Mouse (Mus musculus) MEL (cell line): ENCODE data around the gene Mobp. TPM values are rescaled to one million over a fixed set of nuclear protein-coding genes. Genes with fewer than 3 reads are reported as not detected.
A peak's percentile ranks its signal among the peaks of the same experiment; 100 is the strongest.

Source experiments
- DNase-seq: peaks from one replicate; pipeline ENCODE4 v3.0.0; 2011; ENCODE audit warnings: low read depth, low spot score
- H3K27ac ChIP-seq: 2 replicates; pipeline ENCODE4 v1.5.1; 2012; ENCODE audit warnings: low read depth, mild to moderate bottlenecking, control low read depth, low read length, moderate library complexity; ENCODE audit not compliant: control insufficient read depth
- H3K27me3 ChIP-seq, 2 experiments: fragments of 150-350 bp in 1 of 2; sonication (generic) in 1 of 2; 2 replicates each; pipeline ENCODE4 v1.6.1; 2012; ENCODE audit warnings: low read length in 2 of 2, mild to moderate bottlenecking in 2 of 2, improper control_type of control experiment in 1 of 2, moderate library complexity in 1 of 2; ENCODE audit not compliant: insufficient read depth in 2 of 2, control insufficient read depth in 1 of 2
- H3K36me3 ChIP-seq, 2 experiments: 2 replicates each; pipeline ENCODE4 v1.6.1; 2012 to 2014; ENCODE audit warnings: low read length in 2 of 2, improper control_type of control experiment in 1 of 2, inconsistent platforms in 1 of 2, mild to moderate bottlenecking in 1 of 2; ENCODE audit not compliant: insufficient read depth in 2 of 2, control insufficient read depth in 1 of 2
- H3K4me1 ChIP-seq, 2 experiments: fragments of 150-350 bp in 1 of 2; sonication (generic) in 1 of 2; 2 replicates each; pipeline ENCODE4 v1.6.1; 2012; ENCODE audit warnings: low read length in 2 of 2, improper control_type of control experiment in 1 of 2, mild to moderate bottlenecking in 1 of 2; ENCODE audit not compliant: insufficient read depth in 2 of 2, control insufficient read depth in 1 of 2
- H3K4me3 ChIP-seq, 2 experiments: fragments of 150-350 bp in 1 of 2; sonication (generic) in 1 of 2; 2 replicates each; pipeline ENCODE4 v1.5.1; 2012; ENCODE audit warnings: low read depth in 2 of 2, low read length in 2 of 2, mild to moderate bottlenecking in 2 of 2, moderate library complexity in 2 of 2, control low read depth in 1 of 2, improper control_type of control experiment in 1 of 2; ENCODE audit not compliant: control insufficient read depth in 1 of 2, insufficient read depth in 1 of 2
- H3K79me2 ChIP-seq: 2 replicates; pipeline ENCODE4 v1.6.1; 2012; ENCODE audit warnings: mild to moderate bottlenecking, low read length, moderate library complexity; ENCODE audit not compliant: control insufficient read depth, poor library complexity, insufficient read depth
- H3K9ac ChIP-seq: 2 replicates; pipeline ENCODE4 v1.6.1; 2012; ENCODE audit warnings: low read depth, mild to moderate bottlenecking, control low read depth, low read length, moderate library complexity; ENCODE audit not compliant: control insufficient read depth, poor library complexity, severe bottlenecking
- H3K9me3 ChIP-seq: fragments of 150-350 bp; sonication (generic); replicated peaks from 2 replicates; pipeline ENCODE4 v1.6.1; 2012; ENCODE audit warnings: mild to moderate bottlenecking, low read length, improper control_type of control experiment, moderate library complexity; ENCODE audit not compliant: insufficient read depth
- BHLHE40 ChIP-seq: IDR thresholded peaks from 2 replicates; pipeline ENCODE4 v1.6.1; 2012; ENCODE audit warnings: low read depth, mild to moderate bottlenecking, inconsistent platforms, low read length, improper control_type of control experiment, borderline replicate concordance
- CHD1 ChIP-seq: IDR thresholded peaks from 2 replicates; pipeline ENCODE4 v1.6.1; 2012; ENCODE audit warnings: low read depth, mild to moderate bottlenecking, inconsistent platforms, low read length, improper control_type of control experiment
- CHD2 ChIP-seq: IDR thresholded peaks from 2 replicates; pipeline ENCODE4 v1.6.1; 2011; ENCODE audit warnings: low read length, improper control_type of control experiment
- ELF1 ChIP-seq: IDR thresholded peaks from 2 replicates; pipeline ENCODE4 v1.6.1; 2014; ENCODE audit warnings: low read depth, mild to moderate bottlenecking, inconsistent platforms, low read length, improper control_type of control experiment, moderate library complexity
- EP300 ChIP-seq, 2 experiments: IDR thresholded peaks; 2 replicates each; pipeline ENCODE4 v1.6.1; 2011; ENCODE audit warnings: improper control_type of control experiment in 2 of 2, low read length in 2 of 2, low read depth in 1 of 2, mild to moderate bottlenecking in 1 of 2
- GABPA ChIP-seq: IDR thresholded peaks from 2 replicates; pipeline ENCODE4 v1.6.1; 2012; ENCODE audit warnings: low read depth, mild to moderate bottlenecking, inconsistent platforms, low read length, improper control_type of control experiment, moderate library complexity
- GATA1 ChIP-seq: IDR thresholded peaks from 2 replicates; pipeline ENCODE4 v1.6.1; 2011; ENCODE audit warnings: low read depth, low read length, improper control_type of control experiment
- HCFC1 ChIP-seq: IDR thresholded peaks from 2 replicates; pipeline ENCODE4 v1.6.1; 2012; ENCODE audit warnings: low read depth, mild to moderate bottlenecking, inconsistent platforms, low read length, improper control_type of control experiment, moderate library complexity
- JUND ChIP-seq: IDR thresholded peaks from 2 replicates; pipeline ENCODE4 v1.6.1; 2011; ENCODE audit warnings: low read depth, mild to moderate bottlenecking, improper control_type of control experiment, low read length
- MAX ChIP-seq: IDR thresholded peaks from 2 replicates; pipeline ENCODE4 v1.6.1; 2011; ENCODE audit warnings: low read length, improper control_type of control experiment
- MAZ ChIP-seq: IDR thresholded peaks from 2 replicates; pipeline ENCODE4 v1.6.1; 2012; ENCODE audit warnings: low read depth, mild to moderate bottlenecking, inconsistent platforms, low read length, improper control_type of control experiment
- MXI1 ChIP-seq: IDR thresholded peaks from 2 replicates; pipeline ENCODE4 v1.6.1; 2011; ENCODE audit warnings: mild to moderate bottlenecking, low read depth, low read length, improper control_type of control experiment
- MYB ChIP-seq: IDR thresholded peaks from 2 replicates; pipeline ENCODE4 v1.6.1; 2011; ENCODE audit warnings: mild to moderate bottlenecking, low read depth, low read length, improper control_type of control experiment
- MYC ChIP-seq: IDR thresholded peaks from 2 replicates; pipeline ENCODE4 v1.6.1; 2011; ENCODE audit warnings: low read depth, mild to moderate bottlenecking, low read length, improper control_type of control experiment, moderate library complexity
- POLR2A ChIP-seq, 2 experiments: IDR thresholded peaks; 2 replicates each; pipeline ENCODE4 v1.6.1; 2011 to 2012; ENCODE audit warnings: low read length in 2 of 2, mild to moderate bottlenecking in 2 of 2, control low read depth in 1 of 2, improper control_type of control experiment in 1 of 2, low read depth in 1 of 2, moderate library complexity in 1 of 2; ENCODE audit not compliant: control insufficient read depth in 1 of 2, insufficient read depth in 1 of 2, poor library complexity in 1 of 2
- POLR2AphosphoS5 ChIP-seq: IDR thresholded peaks from 2 replicates; pipeline ENCODE4 v1.6.1; 2012; ENCODE audit warnings: low read depth, borderline replicate concordance, mild to moderate bottlenecking, inconsistent platforms, low read length, moderate library complexity, mixed read lengths
- RCOR1 ChIP-seq: IDR thresholded peaks from 2 replicates; pipeline ENCODE4 v1.6.1; 2012; ENCODE audit warnings: low read depth, mild to moderate bottlenecking, inconsistent platforms, low read length, improper control_type of control experiment
- SIN3A ChIP-seq: IDR thresholded peaks from 2 replicates; pipeline ENCODE4 v1.6.1; 2012; ENCODE audit warnings: low read length, improper control_type of control experiment, inconsistent platforms
- TBP ChIP-seq: IDR thresholded peaks from 2 replicates; pipeline ENCODE4 v1.8.0; 2011; ENCODE audit warnings: low read depth, low read length, improper control_type of control experiment
- TCF12 ChIP-seq: IDR thresholded peaks from 2 replicates; pipeline ENCODE4 v1.6.1; 2014; ENCODE audit warnings: low read depth, mild to moderate bottlenecking, inconsistent platforms, low read length, improper control_type of control experiment, moderate library complexity
- ZKSCAN1 ChIP-seq: IDR thresholded peaks from 2 replicates; pipeline ENCODE4 v1.6.1; 2012; ENCODE audit warnings: low read depth, mild to moderate bottlenecking, inconsistent platforms, low read length, improper control_type of control experiment, moderate library complexity
- ZMIZ1 ChIP-seq: IDR thresholded peaks from 2 replicates; pipeline ENCODE4 v1.6.1; 2012; ENCODE audit warnings: low read depth, mild to moderate bottlenecking, inconsistent platforms, low read length, improper control_type of control experiment, moderate library complexity
- ZNF384 ChIP-seq: IDR thresholded peaks from 2 replicates; pipeline ENCODE4 v1.6.1; 2012; ENCODE audit warnings: low read depth, mild to moderate bottlenecking, inconsistent platforms, low read length, improper control_type of control experiment
- polyA plus RNA-seq, 2 experiments: library from polyadenylated mRNA; stranded (reverse) in 1 of 2; unstranded in 1 of 2; fragments of >175 nt in 1 of 2; fragments of >200 nt in 1 of 2; gene quantifications; 2 replicates each; pipeline versions ENCODE4 v1.2.1 to v1.2.4; 2012; ENCODE audit warnings: low replicate concordance in 2 of 2, low read depth in 1 of 2; ENCODE audit not compliant: insufficient read length in 2 of 2, insufficient read depth in 1 of 2, missing spikeins in 1 of 2
- total RNA-seq: library from RNA; depleted of rRNA; stranded (reverse); fragments of 300-350 nt; gene quantifications from 2 replicates; pipeline ENCODE4 v1.2.3, GENCODE M21; 2012

Mobp gene
- total and polyA plus RNA-seq, 3 experiments, result not detected

- peaks cover 10 to 42% of the 10 kb centered on the region in 2 experiments for H3K36me3 ChIP-seq
- H3K27ac ChIP-seq, result peak overlapping the region; percentile 99
- peak; percentile 28 for DNase-seq
- 0 out of 4 replicates have a peak overlapping the region, but pooled peaks of 1 of the 2 experiments have one; percentile 41 for H3K4me3 ChIP-seq
- H3K79me2 ChIP-seq, result peaks cover 43% of the 10 kb centered on the region
- TF ChIP-seq MAX (no peak), SIN3A (no peak), TBP (no peak), GABPA (no peak), GATA1 (no peak), RCOR1 (no peak), MAZ (no peak), POLR2A (IDR thresholded peaks at IDR 0.05; ENCODE audit: control insufficient read depth in 1 of 2, insufficient read depth in 1 of 2, low read depth in 1 of 2, low read length in 2 of 2, poor library complexity in 1 of 2) (0 out of 4 replicates have a peak, but pooled peaks of 1 of the 2 experiments have one; percentile 22), CHD2 (no peak), POLR2AphosphoS5 (peak; percentile 54; the same call in 1 of the 2 replicates)
- TF ChIP-seq, all 39 proteins: peak for 2
- H3K9me3 ChIP-seq, result no peaks in the 10 kb centered on the region
- peak overlapping the region; percentile 71 for H3K9ac ChIP-seq
- H3K4me1 ChIP-seq, result peaks cover 21 to 43% of the 10 kb centered on the region in 2 experiments
- H3K27me3 ChIP-seq, result no peaks in the 10 kb centered on the region
These were observed 35.3 kb upstream of the Mobp start for GRCm38 (mm10) chr9:120114051-120114788.

GRCm38 (mm10) chr9:120114789-120115151 is 34.7 kb upstream of the Mobp start:
- H3K27me3 ChIP-seq, result no peaks in the 10 kb centered on the region
- no peaks in the 10 kb centered on the region for H3K9me3 ChIP-seq
- H3K4me3 ChIP-seq, result peak overlapping the region; percentile 41 to 50
- H3K79me2 ChIP-seq, result peaks cover 43% of the 10 kb centered on the region
- peaks cover 10 to 42% of the 10 kb centered on the region in 2 experiments for H3K36me3 ChIP-seq
- DNase-seq, result peak; percentile 61
- H3K27ac ChIP-seq, result peak overlapping the region; percentile 99
- H3K4me1 ChIP-seq, result peaks cover 21 to 43% of the 10 kb centered on the region in 2 experiments
- peak overlapping the region; percentile 71 for H3K9ac ChIP-seq
- TF ChIP-seq EP300 (IDR thresholded peaks at IDR 0.05; ENCODE audit: low read depth in 1 of 2, low read length in 2 of 2), result 0 out of 4 replicates have a peak, but pooled peaks of 1 of the 2 experiments have one; percentile 4
- no peak for TF ChIP-seq CHD1
- 0 out of 2 replicates have a peak, but pooled peaks have one; percentile 23 for TF ChIP-seq TBP
- TF ChIP-seq ZMIZ1, result peak; percentile 37; the same call in 1 of the 2 replicates

- Histone ChIP-seq H3K36me3 (peaks cover 10 to 42% of the 10 kb centered on the region in 2 experiments), H3K9ac (peak overlapping the region; percentile 73), H3K27me3 (no peaks in the 10 kb centered on the region), H3K4me1 (peaks cover 21 to 43% of the 10 kb centered on the region in 2 experiments), H3K9me3 (no peaks in the 10 kb centered on the region), H3K27ac (peak overlapping the region; percentile 99), H3K79me2 (peaks cover 40% of the 10 kb centered on the region), H3K4me3 (peak overlapping the region; percentile 33 to 61)
- DNase-seq, result peak; percentile 95
- peak; percentile 13; the same call in 1 of the 2 replicates for TF ChIP-seq MYB
- peak; percentile 75; the same call in 1 of the 2 replicates for TF ChIP-seq RCOR1
- no peak for TF ChIP-seq ZNF384
- TF ChIP-seq TBP, result peak; percentile 86
- peak; percentile 82 to 96 for TF ChIP-seq EP300 (IDR thresholded peaks at IDR 0.05; ENCODE audit: low read depth in 1 of 2, low read length in 2 of 2)
- TF ChIP-seq ZMIZ1, result peak; percentile 63
- no peak for TF ChIP-seq MYC
- peak; percentile 75 for TF ChIP-seq BHLHE40
- TF ChIP-seq MAX, result no peak
- no peak for TF ChIP-seq JUND
- peak; percentile 42 to 64; a peak in 1 of 4 replicates for TF ChIP-seq POLR2A (IDR thresholded peaks at IDR 0.05; ENCODE audit: control insufficient read depth in 1 of 2, insufficient read depth in 1 of 2, low read depth in 1 of 2, low read length in 2 of 2, poor library complexity in 1 of 2)
- TF ChIP-seq ELF1, result 0 out of 2 replicates have a peak, but pooled peaks have one; percentile 27
- TF ChIP-seq HCFC1, result peak; percentile 59; the same call in 1 of the 2 replicates
- no peak for TF ChIP-seq ZKSCAN1
- TF ChIP-seq TCF12, result peak; percentile 97
- TF ChIP-seq SIN3A, result peak; percentile 69; the same call in 1 of the 2 replicates
- peak; percentile 17; the same call in 1 of the 2 replicates for TF ChIP-seq MXI1
These were observed 33.9 kb upstream of the Mobp start for GRCm38 (mm10) chr9:120115580-120115979.
